Mouse (Mus musculus): ENCODE measurements around the gene Togaram2. TPM values are rescaled to one million over a fixed set of nuclear protein-coding genes. Genes with fewer than 3 reads are reported as not detected.
"Not testable (repeated sequence)": the region's sequence is repeated elsewhere in the genome, so short reads cannot be mapped to it uniquely, and the experiment has no call there.

The Togaram2 gene
- polyA plus RNA-seq, 1 experiment = 6.2 TPM

GRCm38 (mm10) chr17:71720434-71720833, 47.4 kb downstream of the Togaram2 start:
- no peak for DNase-seq (ENCODE audit: extremely low spot score in 1 of 2, low spot score in 1 of 2)

GRCm38 (mm10) chr17:71721019-71721418, 48.0 kb downstream of the Togaram2 start:
- DNase-seq (ENCODE audit: extremely low spot score in 1 of 2, low spot score in 1 of 2) = no peak

- DNase-seq (ENCODE audit: extremely low spot score in 1 of 2, low spot score in 1 of 2) = no peak
Observed at GRCm38 (mm10) chr17:71730655-71731054, 57.6 kb downstream of the Togaram2 start.

- no peak for DNase-seq (ENCODE audit: extremely low spot score in 1 of 2, low spot score in 1 of 2)
Observed at GRCm38 (mm10) chr17:71736442-71736841, 63.4 kb downstream of the Togaram2 start.

GRCm38 (mm10) chr17:71742156-71742555, 69.1 kb downstream of the Togaram2 start:
- no peak for DNase-seq (ENCODE audit: extremely low spot score in 1 of 2, low spot score in 1 of 2)

GRCm38 (mm10) chr17:71742935-71743334, 69.9 kb downstream of the Togaram2 start:
- peak; percentile 53 to 83 for DNase-seq (ENCODE audit: extremely low spot score in 1 of 2, low spot score in 1 of 2)

GRCm38 (mm10) chr17:71746114-71746513, 73.1 kb downstream of the Togaram2 start:
- no peak for DNase-seq (ENCODE audit: extremely low spot score in 1 of 2, low spot score in 1 of 2)

- DNase-seq (ENCODE audit: extremely low spot score in 1 of 2, low spot score in 1 of 2) = no peak
Observed at GRCm38 (mm10) chr17:71747561-71747960, 74.5 kb downstream of the Togaram2 start.

- no peak for DNase-seq (ENCODE audit: extremely low spot score in 1 of 2, low spot score in 1 of 2)
Observed at GRCm38 (mm10) chr17:71749616-71750168, 76.6 kb downstream of the Togaram2 start.

GRCm38 (mm10) chr17:71752831-71753230, 79.8 kb downstream of the Togaram2 start, which contains the start of gene Pcare:
TSS of gene Pcare (minus strand) at chr17:71752894.
- DNase-seq (ENCODE audit: extremely low spot score in 1 of 2, low spot score in 1 of 2) = peak in 1 of 2 experiments; percentile 39

GRCm38 (mm10) chr17:71760536-71760935, 87.5 kb downstream of the Togaram2 start:
- DNase-seq (ENCODE audit: extremely low spot score in 1 of 2, low spot score in 1 of 2) = no peak

GRCm38 (mm10) chr17:71768173-71768572, 95.1 kb downstream of the Togaram2 start, which contains the start of gene Clip4:
TSS of gene Clip4 (plus strand) at chr17:71768473.
- DNase-seq (ENCODE audit: extremely low spot score in 1 of 2, low spot score in 1 of 2) = not testable (repeated sequence)

- DNase-seq (ENCODE audit: extremely low spot score in 1 of 2, low spot score in 1 of 2) = no peak
Observed at GRCm38 (mm10) chr17:71769564-71769963, 96.5 kb downstream of the Togaram2 start.

- DNase-seq (ENCODE audit: extremely low spot score in 1 of 2, low spot score in 1 of 2) = no peak
Observed at GRCm38 (mm10) chr17:71770696-71771095, 97.6 kb downstream of the Togaram2 start.

GRCm38 (mm10) chr17:71774173-71774572, 101.1 kb downstream of the Togaram2 start:
- DNase-seq (ENCODE audit: extremely low spot score in 1 of 2, low spot score in 1 of 2) = no peak

GRCm38 (mm10) chr17:71775279-71775678, 102.2 kb downstream of the Togaram2 start:
- DNase-seq (ENCODE audit: extremely low spot score in 1 of 2, low spot score in 1 of 2) = no peak

GRCm38 (mm10) chr17:71778696-71779095, 105.6 kb downstream of the Togaram2 start:
- DNase-seq (ENCODE audit: extremely low spot score in 1 of 2, low spot score in 1 of 2) = no peak

Other genes with a start within 250 kb of the Togaram2 start
- 2.1 and 2.4 TPM in 2 replicates for gene Gm4707, start 213.3 kb upstream of the Togaram2 start, polyA plus RNA-seq (2012; rRNA removed)
- gene Smchd1, start 197.9 kb upstream of the Togaram2 start, polyA plus RNA-seq (2012; rRNA removed) = 26.8 and 27.6 TPM in 2 replicates
- 0.36 and 0.48 TPM in 2 replicates for gene Ndc80, start 146.4 kb upstream of the Togaram2 start, polyA plus RNA-seq (2012; rRNA removed)
- gene Spdya, start 121.2 kb upstream of the Togaram2 start, polyA plus RNA-seq (2012; rRNA removed) = 1.5 and 1.8 TPM in 2 replicates
- 25.4 and 35.6 TPM in 2 replicates for gene Wdr43, start 57.4 kb upstream of the Togaram2 start, polyA plus RNA-seq (2012; rRNA removed)
- gene Pcare, start 79.6 kb downstream of the Togaram2 start, polyA plus RNA-seq (2012; rRNA removed) = 0.04 TPM in 2 replicates
- gene Clip4, start 95.2 kb downstream of the Togaram2 start, polyA plus RNA-seq (2012; rRNA removed) = 61.5 and 63.9 TPM in 2 replicates

Data from frontal cortex, adult 2 months (tissue).